Mouse (Mus musculus) thymus, postnatal 36 days (tissue): ENCODE measurements around the gene Hace1.

ENCODE experiments used
- DNase-seq, 2 experiments: peaks; one replicate each; pipeline ENCODE4 v3.0.0; 2022; ENCODE audit warnings: mixed read lengths in 2 of 2

Hace1 gene

GRCm38 (mm10) chr10:45710848-45711247, 133.2 kb downstream of the Hace1 start:
- no peak for DNase-seq

- DNase-seq = no peak
Observed at GRCm38 (mm10) chr10:45711348-45711747, 133.7 kb downstream of the Hace1 start.
